Mouse (Mus musculus): ENCODE data around the gene Efcab11. TPM values are rescaled to one million over a fixed set of nuclear protein-coding genes. Genes with fewer than 3 reads are reported as not detected.

The Efcab11 gene
- polyA plus RNA-seq (2015; fragmentation: Nextera tagmentation; extraction: Ambion mirVana): 4.1 and 4.8 TPM in 2 replicates

- under 1% methylated on average over 56 of the region's 73 CpGs for WGBS
- Histone ChIP-seq H3K9me3 (no peaks in the 10 kb centered on the region), H3K4me3 (peak within 1 kb of the TSS; percentile 93), H3K4me1 (peaks cover 20% of the 10 kb centered on the region), H3K4me2 (peak within 1 kb of the TSS; percentile 99), H3K27me3 (replicated peaks) (no peaks in the 10 kb centered on the region), H3K27ac (peak within 1 kb of the TSS; percentile 86), H3K9ac (peak within 1 kb of the TSS; percentile 91), H3K36me3 (replicated peaks) (no peaks in the 10 kb centered on the region)
- peak; percentile 87 for ATAC-seq (replicated peaks)
Measured at GRCm38 (mm10) chr12:99884269-99885261, at the start of gene Efcab11, which contains the start of gene Tdp1. TSS of gene Efcab11 (minus strand) at chr12:99884439. TSS of gene Tdp1 (plus strand) at chr12:99884517.

- H3K9me3 ChIP-seq: no peaks in the 10 kb centered on the region
- H3K27ac ChIP-seq: no peak overlapping the region
- no peak overlapping the region for H3K4me3 ChIP-seq
- no peak overlapping the region for H3K4me2 ChIP-seq
- no peak overlapping the region for H3K9ac ChIP-seq
- WGBS: 89% methylated on average over 3 of the region's 3 CpGs
- no peak for ATAC-seq (replicated peaks)
- H3K4me1 ChIP-seq: no peaks in the 10 kb centered on the region
- H3K27me3 ChIP-seq (replicated peaks): no peaks in the 10 kb centered on the region
- H3K36me3 ChIP-seq (replicated peaks): peaks cover 3% of the 10 kb centered on the region; the same call in 1 of the 2 replicates
Measured at GRCm38 (mm10) chr12:99933630-99934029, 49.4 kb upstream of the Efcab11 start.

GRCm38 (mm10) chr12:99932245-99932644 is 48.0 kb upstream of the Efcab11 start:
- Histone ChIP-seq H3K27ac (no peak overlapping the region), H3K4me2 (no peak overlapping the region), H3K36me3 (replicated peaks) (peaks cover 3% of the 10 kb centered on the region; the same call in 1 of the 2 replicates), H3K9ac (no peak overlapping the region), H3K4me1 (no peaks in the 10 kb centered on the region), H3K27me3 (replicated peaks) (no peaks in the 10 kb centered on the region), H3K4me3 (no peak overlapping the region), H3K9me3 (no peaks in the 10 kb centered on the region)
- ATAC-seq (replicated peaks): no peak
- WGBS: 92% methylated on average over 4 of the region's 4 CpGs

- Histone ChIP-seq H3K4me1 (no peaks in the 10 kb centered on the region; the same call in 1 of the 2 replicates), H3K9ac (no peak overlapping the region), H3K27me3 (replicated peaks) (no peaks in the 10 kb centered on the region), H3K36me3 (replicated peaks) (0 out of 2 replicates have a peak, but pooled peaks cover 3% of the 10 kb centered on the region), H3K9me3 (no peaks in the 10 kb centered on the region), H3K27ac (no peak overlapping the region), H3K4me2 (no peak overlapping the region), H3K4me3 (no peak overlapping the region)
- ATAC-seq (replicated peaks): no peak
- WGBS: 82% methylated on average over 1 of the region's 1 CpGs
Measured at GRCm38 (mm10) chr12:99929160-99929559, 44.9 kb upstream of the Efcab11 start.

GRCm38 (mm10) chr12:99928311-99928710 is 44.1 kb upstream of the Efcab11 start:
- 86% methylated on average over 7 of the region's 7 CpGs for WGBS
- no peak overlapping the region for H3K4me3 ChIP-seq
- no peak overlapping the region for H3K4me2 ChIP-seq
- no peaks in the 10 kb centered on the region for H3K27me3 ChIP-seq (replicated peaks)
- H3K4me1 ChIP-seq: peaks cover 8% of the 10 kb centered on the region
- 0 out of 2 replicates have a peak, but pooled peaks cover 3% of the 10 kb centered on the region for H3K36me3 ChIP-seq (replicated peaks)
- H3K27ac ChIP-seq: no peak overlapping the region
- no peaks in the 10 kb centered on the region for H3K9me3 ChIP-seq
- H3K9ac ChIP-seq: no peak overlapping the region
- ATAC-seq (replicated peaks): no peak

- Histone ChIP-seq H3K9me3 (no peaks in the 10 kb centered on the region), H3K27me3 (replicated peaks) (no peaks in the 10 kb centered on the region), H3K9ac (no peak overlapping the region), H3K4me2 (no peak overlapping the region), H3K4me3 (no peak overlapping the region), H3K4me1 (peaks cover 15% of the 10 kb centered on the region), H3K27ac (peak overlapping the region; percentile 79), H3K36me3 (replicated peaks) (no peaks in the 10 kb centered on the region)
- 34% methylated on average over 5 of the region's 5 CpGs for WGBS
- peak; percentile 71 for ATAC-seq (replicated peaks)
Measured at GRCm38 (mm10) chr12:99923703-99924102, 39.5 kb upstream of the Efcab11 start.

- peak; percentile 94 for ATAC-seq (replicated peaks)
- Histone ChIP-seq H3K4me2 (no peak overlapping the region), H3K9ac (no peak overlapping the region), H3K36me3 (replicated peaks) (no peaks in the 10 kb centered on the region), H3K4me3 (no peak overlapping the region), H3K27me3 (replicated peaks) (no peaks in the 10 kb centered on the region), H3K27ac (peak overlapping the region; percentile 79), H3K4me1 (peaks cover 15% of the 10 kb centered on the region), H3K9me3 (no peaks in the 10 kb centered on the region)
- 7% methylated on average over 5 of the region's 5 CpGs for WGBS
Measured at GRCm38 (mm10) chr12:99923131-99923606, 38.9 kb upstream of the Efcab11 start.

GRCm38 (mm10) chr12:99921045-99921444 is 36.8 kb upstream of the Efcab11 start:
- no peak for ATAC-seq (replicated peaks)
- Histone ChIP-seq H3K9ac (no peak overlapping the region), H3K4me1 (peaks cover 15% of the 10 kb centered on the region), H3K36me3 (replicated peaks) (peaks cover 3% of the 10 kb centered on the region; the same call in 1 of the 2 replicates), H3K4me2 (no peak overlapping the region), H3K27ac (no peak overlapping the region), H3K4me3 (no peak overlapping the region), H3K27me3 (replicated peaks) (no peaks in the 10 kb centered on the region), H3K9me3 (no peaks in the 10 kb centered on the region)
- whole genome bisulfite sequencing: 82% methylated on average over 3 of the region's 3 CpGs

- Histone ChIP-seq H3K36me3 (replicated peaks) (peaks cover 6% of the 10 kb centered on the region; the same call in 1 of the 2 replicates), H3K9ac (no peak overlapping the region), H3K27me3 (replicated peaks) (no peaks in the 10 kb centered on the region), H3K4me2 (no peak overlapping the region), H3K4me1 (peaks cover 15% of the 10 kb centered on the region), H3K27ac (no peak overlapping the region), H3K4me3 (no peak overlapping the region), H3K9me3 (no peaks in the 10 kb centered on the region)
- ATAC-seq (replicated peaks): no peak
- 94% methylated on average over 3 of the region's 3 CpGs for WGBS
Measured at GRCm38 (mm10) chr12:99919636-99920035, 35.4 kb upstream of the Efcab11 start.

GRCm38 (mm10) chr12:99917800-99918427 is 33.7 kb upstream of the Efcab11 start:
- Histone ChIP-seq H3K27ac (no peak overlapping the region), H3K4me1 (peaks cover 3% of the 10 kb centered on the region; the same call in 1 of the 2 replicates), H3K4me3 (no peak overlapping the region), H3K36me3 (replicated peaks) (peaks cover 9% of the 10 kb centered on the region; the same call in 1 of the 2 replicates), H3K4me2 (no peak overlapping the region), H3K9ac (no peak overlapping the region), H3K27me3 (replicated peaks) (no peaks in the 10 kb centered on the region), H3K9me3 (no peaks in the 10 kb centered on the region)
- no peak for ATAC-seq (replicated peaks)
- WGBS: 90% methylated on average over 15 of the region's 15 CpGs

GRCm38 (mm10) chr12:99911466-99911865 is 27.2 kb upstream of the Efcab11 start:
- no peak overlapping the region for H3K4me2 ChIP-seq
- H3K36me3 ChIP-seq (replicated peaks): peaks cover 24% of the 10 kb centered on the region
- H3K27ac ChIP-seq: no peak overlapping the region
- no peak for ATAC-seq (replicated peaks)
- H3K9ac ChIP-seq: no peak overlapping the region
- no peak overlapping the region for H3K4me3 ChIP-seq
- 89% methylated on average over 12 of the region's 12 CpGs for WGBS
- no peaks in the 10 kb centered on the region for H3K9me3 ChIP-seq
- no peaks in the 10 kb centered on the region for H3K4me1 ChIP-seq
- no peaks in the 10 kb centered on the region for H3K27me3 ChIP-seq (replicated peaks)

- no peak overlapping the region for H3K9ac ChIP-seq
- H3K27me3 ChIP-seq (replicated peaks): no peaks in the 10 kb centered on the region
- H3K27ac ChIP-seq: no peak overlapping the region
- no peak overlapping the region for H3K4me2 ChIP-seq
- H3K9me3 ChIP-seq: no peaks in the 10 kb centered on the region
- peaks cover 19% of the 10 kb centered on the region for H3K36me3 ChIP-seq (replicated peaks)
- no peak overlapping the region for H3K4me3 ChIP-seq
- no peaks in the 10 kb centered on the region for H3K4me1 ChIP-seq
- no peak for ATAC-seq (replicated peaks)
- 91% methylated on average over 5 of the region's 5 CpGs for WGBS
Measured at GRCm38 (mm10) chr12:99904537-99904936, 20.3 kb upstream of the Efcab11 start.
